Mouse (Mus musculus) lung, postnatal 0 days (tissue): ENCODE measurements at regions not wholly inside any gene's neighbourhood (a gene's known extent, or its start where the extent isn't known, plus 50 kb on each side); places are given as distances from the start of the nearest gene placed in this dataset.

Source experiments
- CTCF ChIP-seq: IDR thresholded peaks from 2 replicates; pipeline ENCODE4 v1.5.1; 2016; ENCODE audit warnings: antibody characterized with exemption, mild to moderate bottlenecking
- EP300 ChIP-seq: IDR thresholded peaks from 2 replicates; pipeline ENCODE4 v1.6.1; 2016; ENCODE audit warnings: antibody characterized with exemption, mild to moderate bottlenecking, control low read depth

- TF ChIP-seq EP300 (no peak), CTCF (no peak)
Observed at GRCm38 (mm10) chr3:63182411-63183166, 58.7 kb upstream of the Mme start.
